Mouse (Mus musculus): Measurements from ENCODE around the gene Nectin4. TPM values are rescaled to one million over a fixed set of nuclear protein-coding genes. Genes with fewer than 3 reads are reported as not detected.

The Nectin4 gene
- polyA plus RNA-seq, 1 experiment from 2014 or later: 0.94 TPM

DNA sequence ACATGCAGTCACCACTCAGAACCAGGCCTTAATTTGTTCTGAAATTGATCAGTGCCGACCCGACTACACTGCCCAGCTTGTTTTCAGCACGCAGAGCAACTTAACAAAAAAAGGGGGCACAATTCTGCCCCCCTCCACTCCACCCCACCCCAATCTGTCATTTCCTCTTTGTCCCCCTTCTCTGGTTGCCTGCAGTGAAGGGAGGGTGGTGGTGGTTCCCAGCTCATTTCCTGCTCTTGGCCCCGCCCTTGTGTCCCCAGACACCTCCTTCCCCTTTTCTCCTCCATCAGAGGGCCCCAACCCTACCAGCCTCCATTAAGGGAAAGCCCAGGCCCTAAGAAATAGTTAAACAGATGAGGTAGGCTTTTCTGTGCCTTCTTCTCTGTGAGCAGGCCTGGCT is 20.2 kb downstream of the Nectin4 start:
- peaks cover 7% of the 10 kb centered on the region for H3K4me1 ChIP-seq
- no peak for DNase-seq (ENCODE audit: extremely low spot score, low spot score)
- H3K36me3 ChIP-seq (replicated peaks): no peaks in the 10 kb centered on the region
- H3K9me3 ChIP-seq: no peaks in the 10 kb centered on the region
- H3K4me3 ChIP-seq: no peak overlapping the region
- H3K27me3 ChIP-seq (ENCODE audit: poor library complexity, severe bottlenecking): 0 out of 2 replicates have a peak, but pooled peaks cover 3% of the 10 kb centered on the region
- WGBS: 79% methylated on average over 4 of the region's 4 CpGs
- H3K27ac ChIP-seq: no peak overlapping the region

DNA sequence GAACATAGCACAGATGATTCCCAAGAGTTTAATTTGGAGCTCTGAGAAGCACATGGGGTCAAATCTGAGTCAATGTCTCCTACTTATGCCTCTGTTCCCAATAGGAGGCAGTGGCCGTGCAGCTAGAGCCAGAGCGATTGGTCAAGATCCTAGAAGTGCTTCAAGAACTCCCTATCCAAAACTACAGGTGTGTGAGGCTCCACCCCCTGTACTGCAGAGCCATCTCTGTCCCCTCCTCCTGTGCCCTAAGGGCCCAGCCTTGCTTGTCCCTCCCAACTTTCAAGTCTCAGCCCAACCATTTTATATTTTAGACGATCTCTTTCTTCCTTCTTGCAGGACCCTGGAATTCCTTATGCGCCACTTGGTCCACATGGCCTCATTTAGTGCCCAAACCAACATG is 31.9 kb downstream of the Nectin4 start:
- DNase-seq (ENCODE audit: extremely low spot score, low spot score): no peak
- Histone ChIP-seq H3K9me3 (no peaks in the 10 kb centered on the region), H3K27ac (no peak overlapping the region), H3K4me1 (no peaks in the 10 kb centered on the region), H3K4me3 (no peak overlapping the region), H3K27me3 (ENCODE audit: poor library complexity, severe bottlenecking) (no peaks in the 10 kb centered on the region), H3K36me3 (replicated peaks) (no peaks in the 10 kb centered on the region)
- WGBS: 80% methylated on average over 4 of the region's 4 CpGs

GRCm38 (mm10) chr1:171402991-171403390 is 33.1 kb downstream of the Nectin4 start:
- DNase-seq (ENCODE audit: extremely low spot score, low spot score): no peak
- H3K27me3 ChIP-seq (ENCODE audit: poor library complexity, severe bottlenecking): peaks cover 9% of the 10 kb centered on the region
- 84% methylated on average over 9 of the region's 9 CpGs for WGBS
- no peaks in the 10 kb centered on the region for H3K9me3 ChIP-seq
- no peaks in the 10 kb centered on the region for H3K4me1 ChIP-seq
- H3K27ac ChIP-seq: no peak overlapping the region
- no peaks in the 10 kb centered on the region for H3K36me3 ChIP-seq (replicated peaks)
- H3K4me3 ChIP-seq: no peak overlapping the region

DNA sequence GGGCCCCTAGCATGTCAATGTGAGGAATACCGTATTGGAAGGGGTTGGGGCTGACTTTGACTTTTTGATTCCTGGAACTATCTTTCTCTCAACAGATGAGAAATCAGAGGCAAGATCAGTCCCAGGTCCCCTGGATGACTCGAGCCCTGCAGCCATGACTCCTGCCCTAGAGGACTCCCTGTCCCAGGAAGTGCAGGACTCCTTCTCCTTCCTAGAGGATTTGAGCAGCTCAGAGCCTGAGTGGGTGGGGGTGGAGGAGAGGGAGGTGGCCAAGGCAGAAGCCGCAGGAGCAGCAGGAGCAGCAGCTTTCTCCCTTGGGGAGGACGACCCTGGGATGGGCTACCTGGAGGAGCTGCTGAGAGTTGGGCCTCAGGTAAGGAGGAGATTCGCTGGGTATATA is 37.4 kb downstream of the Nectin4 start:
- Histone ChIP-seq H3K4me1 (peaks cover 4% of the 10 kb centered on the region), H3K9me3 (no peaks in the 10 kb centered on the region), H3K4me3 (no peak overlapping the region), H3K27me3 (ENCODE audit: poor library complexity, severe bottlenecking) (peaks cover 29% of the 10 kb centered on the region), H3K36me3 (replicated peaks) (no peaks in the 10 kb centered on the region), H3K27ac (no peak overlapping the region)
- 80% methylated on average over 5 of the region's 5 CpGs for WGBS
- DNase-seq (ENCODE audit: extremely low spot score, low spot score): no peak

DNA sequence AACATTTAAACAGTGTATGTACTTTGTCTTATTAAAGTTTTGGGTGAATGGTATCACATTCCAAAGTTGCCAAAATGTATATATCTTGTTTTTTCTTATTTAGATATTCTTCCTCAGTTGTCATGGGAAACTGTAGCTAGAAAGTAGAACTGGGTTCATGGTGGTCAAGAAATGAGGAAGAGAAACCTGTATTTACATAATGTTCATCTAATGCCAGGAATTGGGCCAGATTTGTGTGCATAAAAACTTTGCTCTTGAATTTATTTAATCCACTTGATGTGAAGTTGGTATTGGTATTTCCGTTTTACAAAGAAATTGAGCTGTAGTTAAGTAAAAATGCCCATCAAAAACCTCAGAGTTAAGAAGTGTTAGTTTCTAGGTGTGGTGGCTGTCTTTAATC is 40.3 kb downstream of the Nectin4 start:
- no peak overlapping the region for H3K27ac ChIP-seq
- 92% methylated on average over 1 of the region's 1 CpGs for WGBS
- H3K4me1 ChIP-seq: peaks cover 26% of the 10 kb centered on the region
- DNase-seq (ENCODE audit: extremely low spot score, low spot score): no peak
- H3K36me3 ChIP-seq (replicated peaks): peaks cover 24% of the 10 kb centered on the region
- H3K9me3 ChIP-seq: no peaks in the 10 kb centered on the region
- H3K27me3 ChIP-seq (ENCODE audit: poor library complexity, severe bottlenecking): peaks cover 29% of the 10 kb centered on the region
- no peak overlapping the region for H3K4me3 ChIP-seq

DNA sequence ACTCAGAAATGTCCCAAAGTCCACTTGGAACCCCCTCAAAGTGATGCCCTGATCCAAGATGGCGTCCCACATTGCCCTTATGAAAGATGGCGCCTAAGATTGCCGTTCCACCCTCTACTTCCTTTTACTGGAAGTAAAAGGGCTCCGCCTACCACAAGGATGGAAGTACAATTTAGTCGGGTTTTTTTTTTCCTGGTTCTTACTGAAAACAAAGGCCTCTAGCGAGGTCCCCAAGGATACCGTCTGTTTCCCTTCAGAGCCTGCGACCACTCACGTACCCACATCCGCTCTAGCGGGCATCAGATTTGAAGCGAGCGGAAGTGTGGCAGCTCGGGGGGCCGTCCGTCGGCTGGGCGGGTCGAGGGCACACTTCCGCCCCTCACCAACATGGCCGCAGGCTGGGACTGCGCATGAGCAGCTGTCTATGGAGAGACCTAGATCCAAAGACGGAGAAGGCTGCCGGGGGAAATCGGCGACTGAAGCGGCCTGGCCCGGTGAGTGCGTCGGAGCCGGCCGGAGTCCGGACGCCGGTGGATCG is 41.1 kb downstream of the Nectin4 start, which contains the start of gene Usf1:
Usf1 (plus strand) TSS at position 367 of the 538 bp plus-strand sequence.
- peak within 1 kb of the TSS; percentile 97 for H3K27ac ChIP-seq
- peaks cover 26% of the 10 kb centered on the region for H3K4me1 ChIP-seq
- peaks cover 29% of the 10 kb centered on the region for H3K27me3 ChIP-seq (ENCODE audit: poor library complexity, severe bottlenecking)
- H3K36me3 ChIP-seq (replicated peaks): peaks cover 32% of the 10 kb centered on the region
- peak within 1 kb of the TSS; percentile 97 for H3K4me3 ChIP-seq
- under 1% methylated on average over 36 of the region's 36 CpGs for WGBS
- DNase-seq (ENCODE audit: extremely low spot score, low spot score): peak; percentile 93
- H3K9me3 ChIP-seq: no peaks in the 10 kb centered on the region

- WGBS: under 1% methylated on average over 39 of the region's 39 CpGs
- Histone ChIP-seq H3K27ac (peak overlapping the region; percentile 97), H3K27me3 (ENCODE audit: poor library complexity, severe bottlenecking) (peaks cover 29% of the 10 kb centered on the region), H3K4me1 (peaks cover 26% of the 10 kb centered on the region), H3K4me3 (peak overlapping the region; percentile 97), H3K36me3 (replicated peaks) (peaks cover 37% of the 10 kb centered on the region), H3K9me3 (no peaks in the 10 kb centered on the region)
- no peak for DNase-seq (ENCODE audit: extremely low spot score, low spot score)
Measured at GRCm38 (mm10) chr1:171411492-171411941, 41.6 kb downstream of the Nectin4 start.

DNA sequence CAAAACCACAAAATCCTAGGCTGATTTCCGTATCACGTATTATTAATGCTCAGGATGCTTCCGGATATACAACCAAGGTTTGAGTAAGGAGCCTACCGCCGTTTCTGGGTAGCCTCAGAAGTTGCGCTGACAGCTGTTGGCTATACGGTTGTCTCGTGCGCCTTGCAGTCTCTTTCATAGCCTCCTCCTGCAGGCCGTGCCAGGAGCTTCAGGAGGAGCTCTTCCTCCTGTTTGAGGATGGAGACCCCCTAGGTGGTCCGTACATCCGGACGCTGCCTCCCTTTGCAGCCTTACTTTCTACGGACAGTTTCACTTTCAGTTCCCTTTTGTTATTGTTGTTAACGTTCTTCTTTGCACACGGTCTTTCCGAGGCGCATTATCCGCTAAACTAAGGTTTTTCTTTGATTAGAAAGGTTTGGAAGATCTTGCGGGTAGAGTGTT is 42.1 kb downstream of the Nectin4 start:
- peaks cover 26% of the 10 kb centered on the region for H3K4me1 ChIP-seq
- no peaks in the 10 kb centered on the region for H3K9me3 ChIP-seq
- peak; percentile 56 for DNase-seq (ENCODE audit: extremely low spot score, low spot score)
- H3K27me3 ChIP-seq (ENCODE audit: poor library complexity, severe bottlenecking): peaks cover 29% of the 10 kb centered on the region
- H3K36me3 ChIP-seq (replicated peaks): peaks cover 42% of the 10 kb centered on the region
- peak overlapping the region; percentile 97 for H3K27ac ChIP-seq
- H3K4me3 ChIP-seq: peak overlapping the region; percentile 97
- WGBS: 2% methylated on average over 20 of the region's 20 CpGs

DNA sequence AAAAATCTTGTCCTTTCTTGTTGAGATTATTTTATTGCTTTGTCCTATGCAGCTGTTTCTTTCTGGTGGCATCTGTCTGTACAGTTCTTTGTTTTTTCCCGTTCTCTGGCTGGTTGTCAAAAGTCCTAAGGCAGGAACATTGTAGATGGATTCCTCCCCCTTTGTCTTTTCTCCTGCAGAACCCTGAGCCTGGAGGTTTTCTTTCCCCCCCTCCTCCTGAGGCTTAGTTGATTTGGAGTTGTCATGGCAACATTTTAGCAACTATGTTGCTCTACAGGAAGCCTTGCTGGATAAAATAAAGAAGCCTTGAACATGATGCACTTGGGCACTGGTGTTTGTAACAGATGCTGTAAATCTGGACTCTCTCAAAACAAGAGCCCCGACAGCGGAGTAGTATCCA is 42.5 kb downstream of the Nectin4 start:
- Histone ChIP-seq H3K36me3 (replicated peaks) (peaks cover 46% of the 10 kb centered on the region), H3K4me3 (peak overlapping the region; percentile 97), H3K27ac (peak overlapping the region; percentile 97), H3K27me3 (ENCODE audit: poor library complexity, severe bottlenecking) (peaks cover 25% of the 10 kb centered on the region), H3K4me1 (peaks cover 26% of the 10 kb centered on the region), H3K9me3 (no peaks in the 10 kb centered on the region)
- 62% methylated on average over 3 of the region's 3 CpGs for WGBS
- DNase-seq (ENCODE audit: extremely low spot score, low spot score): no peak

DNA sequence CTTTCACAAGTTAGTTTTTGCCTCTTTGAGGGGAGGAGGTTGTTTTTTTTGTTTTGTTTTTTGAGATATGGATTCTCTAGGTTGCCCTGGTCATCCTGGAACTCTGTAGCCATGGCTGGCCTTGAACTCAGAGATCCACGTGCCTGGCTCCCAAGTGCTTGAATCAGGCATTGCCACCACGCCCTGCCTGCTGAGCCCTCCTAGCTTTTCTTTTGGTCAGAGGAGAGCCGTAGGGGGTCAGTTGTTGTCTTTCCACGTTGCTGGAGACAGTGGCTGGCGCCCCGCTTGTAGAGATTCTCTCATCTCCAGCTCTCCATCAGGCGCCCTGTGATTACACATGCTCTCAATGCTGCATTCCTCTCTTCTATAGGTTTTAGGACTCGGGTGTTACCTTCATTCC is 43.7 kb downstream of the Nectin4 start:
- Histone ChIP-seq H3K4me1 (peaks cover 26% of the 10 kb centered on the region), H3K36me3 (replicated peaks) (peaks cover 58% of the 10 kb centered on the region), H3K27ac (no peak overlapping the region), H3K4me3 (peak overlapping the region; percentile 97; the same call in 1 of the 2 replicates), H3K27me3 (ENCODE audit: poor library complexity, severe bottlenecking) (peaks cover 13% of the 10 kb centered on the region), H3K9me3 (no peaks in the 10 kb centered on the region)
- WGBS: 77% methylated on average over 8 of the region's 8 CpGs
- DNase-seq (ENCODE audit: extremely low spot score, low spot score): no peak

DNA sequence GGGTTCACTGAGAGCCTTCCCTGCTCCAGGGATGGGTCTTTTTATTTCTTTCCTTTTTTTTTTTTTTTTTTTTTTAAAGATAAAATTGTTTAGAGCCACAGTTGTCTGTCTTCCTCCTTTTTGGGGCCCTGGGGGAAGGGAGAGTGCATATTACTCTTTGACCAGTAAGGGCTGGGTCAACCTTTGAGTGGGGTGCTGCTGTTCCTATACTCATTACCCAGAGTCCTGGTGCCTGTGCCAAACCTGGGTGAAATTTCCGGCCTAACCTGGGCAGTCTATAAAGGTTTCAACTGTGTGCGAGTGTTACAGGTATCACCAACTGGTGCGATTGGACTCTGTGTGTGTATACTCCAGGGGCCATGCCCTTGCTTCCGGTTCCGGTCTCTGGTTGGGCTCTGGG is 48.8 kb downstream of the Nectin4 start, which contains the start of gene Tstd1:
Tstd1 (plus strand) TSS at position 213 of the 400 bp plus-strand sequence.
- 90% methylated on average over 5 of the region's 5 CpGs for WGBS
- DNase-seq (ENCODE audit: extremely low spot score, low spot score): no peak
- peaks cover 81% of the 10 kb centered on the region for H3K36me3 ChIP-seq (replicated peaks)

GRCm38 (mm10) chr1:171419291-171419882 is 49.5 kb downstream of the Nectin4 start:
- Histone ChIP-seq H3K9me3 (no peaks in the 10 kb centered on the region), H3K36me3 (replicated peaks) (peaks cover 74% of the 10 kb centered on the region), H3K27me3 (ENCODE audit: poor library complexity, severe bottlenecking) (no peaks in the 10 kb centered on the region), H3K27ac (no peak overlapping the region), H3K4me3 (no peak overlapping the region), H3K4me1 (peaks cover under 1% of the 10 kb centered on the region; the same call in 1 of the 2 replicates)
- 57% methylated on average over 12 of the region's 12 CpGs for WGBS
- DNase-seq (ENCODE audit: extremely low spot score, low spot score): no peak

More for the DNA sequence above, 48.8 kb downstream of the Nectin4 start, which contains the start of gene Tstd1:
- peaks cover 8% of the 10 kb centered on the region for H3K4me1 ChIP-seq
- H3K4me3 ChIP-seq: no peak within 1 kb of the TSS
- no peaks in the 10 kb centered on the region for H3K27me3 ChIP-seq (ENCODE audit: poor library complexity, severe bottlenecking)
- no peaks in the 10 kb centered on the region for H3K9me3 ChIP-seq
- H3K27ac ChIP-seq: no peak within 1 kb of the TSS

GRCm38 (mm10) chr1:171419905-171420304 is 50.0 kb downstream of the Nectin4 start:
- Histone ChIP-seq H3K27ac (no peak overlapping the region), H3K9me3 (no peaks in the 10 kb centered on the region), H3K36me3 (replicated peaks) (peaks cover 69% of the 10 kb centered on the region), H3K4me3 (no peak overlapping the region), H3K4me1 (no peaks in the 10 kb centered on the region), H3K27me3 (ENCODE audit: poor library complexity, severe bottlenecking) (no peaks in the 10 kb centered on the region)
- WGBS: 79% methylated on average over 5 of the region's 5 CpGs
- DNase-seq (ENCODE audit: extremely low spot score, low spot score): no peak
